Mouse (Mus musculus): ENCODE data around the gene Rab42. TPM values are rescaled to one million over a fixed set of nuclear protein-coding genes. Genes with fewer than 3 reads are reported as not detected.

The Rab42 gene
- 1.3 TPM in 2 replicates for polyA plus RNA-seq (2014; fragmentation: Nextera tagmentation; extraction: Ambion mirVana)

DNA sequence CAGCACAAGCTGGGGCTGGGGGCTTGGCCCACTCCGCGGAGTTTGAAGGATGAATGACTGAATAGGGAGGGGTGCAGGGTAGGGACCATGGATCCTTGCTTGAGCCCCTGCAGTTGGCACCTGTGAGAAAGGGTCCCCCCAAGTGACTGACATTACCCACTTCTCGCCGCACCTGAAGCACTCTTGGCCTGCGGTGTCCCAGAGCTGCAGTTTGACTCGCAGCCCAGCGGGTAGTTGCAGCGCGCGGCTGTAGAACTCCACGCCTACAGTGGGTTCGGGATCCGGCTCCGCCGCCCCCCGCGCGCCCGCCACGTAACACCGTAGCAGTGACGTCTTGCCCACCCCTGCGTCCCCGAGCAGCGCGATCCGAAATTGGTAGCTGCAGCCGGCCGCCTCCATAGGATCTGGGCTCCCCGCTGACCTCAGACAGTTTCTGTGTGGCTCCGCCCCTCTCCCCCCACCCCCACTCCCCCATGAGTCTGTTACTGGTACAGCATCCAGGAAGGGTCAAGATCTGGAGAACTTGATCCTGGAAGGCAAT, at the start of gene Rab42:
Gene Rab42, minus strand, starts transcription at position 447 of the 541 bp plus-strand sequence.
- 2% methylated on average over 31 of the region's 31 CpGs for WGBS
- no peak; the same call in 1 of the 2 replicates for ATAC-seq (ENCODE audit: low FRiP score, low TSS enrichment)

DNA sequence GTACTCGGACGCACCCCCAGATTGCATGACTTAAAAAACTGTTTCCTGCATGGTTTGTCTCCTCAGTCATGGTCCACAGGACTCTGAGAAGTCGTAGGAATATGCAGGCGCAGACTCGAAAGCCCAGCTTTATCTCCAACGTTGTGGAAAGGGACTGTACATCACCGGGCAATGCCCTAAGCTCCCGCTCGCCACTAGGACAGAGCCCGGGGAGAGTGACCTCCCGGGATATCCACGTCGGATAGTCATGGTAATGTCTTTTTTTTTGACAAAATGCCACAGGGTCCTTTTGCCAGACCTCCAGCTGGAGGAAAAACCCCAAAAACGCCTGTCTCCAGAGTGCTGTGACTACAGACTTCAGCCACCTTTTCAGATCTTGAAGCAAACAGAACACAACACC, 49.6 kb upstream of the Rab42 start:
- peak overlapping the region; percentile 73 for H3K4me3 ChIP-seq (replicated peaks; ENCODE audit: low read depth, low read length)
- H3K9ac ChIP-seq (replicated peaks; ENCODE audit: low read length): peak overlapping the region; percentile 79
- H3K9me3 ChIP-seq (ENCODE audit: control insufficient read depth, low read length): no peaks in the 10 kb centered on the region
- H3K36me3 ChIP-seq (ENCODE audit: control insufficient read depth, insufficient read depth, low read length): peaks cover 14% of the 10 kb centered on the region
- under 1% methylated on average over 14 of the region's 14 CpGs for WGBS
- peak overlapping the region; percentile 88 for H3K4me2 ChIP-seq (ENCODE audit: low read length)
- H3K27ac ChIP-seq (replicated peaks; ENCODE audit: low read depth, low read length): peak overlapping the region; percentile 91; the same call in 1 of the 2 replicates
- no peak for ATAC-seq (ENCODE audit: low FRiP score, low TSS enrichment)
- H3K4me1 ChIP-seq (ENCODE audit: control insufficient read depth, insufficient read depth, low read length): peaks cover 10% of the 10 kb centered on the region; the same call in 1 of the 2 replicates
- no peaks in the 10 kb centered on the region for H3K27me3 ChIP-seq (ENCODE audit: control insufficient read depth, insufficient read depth, low read length)
- DNase-seq: peak; percentile 21

More for the DNA sequence above, at the start of gene Rab42:
- Histone ChIP-seq H3K9me3 (ENCODE audit: control insufficient read depth, low read length) (no peaks in the 10 kb centered on the region), H3K4me2 (ENCODE audit: low read length) (peak within 1 kb of the TSS; percentile 61), H3K4me1 (ENCODE audit: control insufficient read depth, insufficient read depth, low read length) (0 out of 2 replicates have a peak, but pooled peaks cover 3% of the 10 kb centered on the region), H3K36me3 (ENCODE audit: control insufficient read depth, insufficient read depth, low read length) (no peaks in the 10 kb centered on the region), H3K27me3 (ENCODE audit: control insufficient read depth, insufficient read depth, low read length) (no peaks in the 10 kb centered on the region), H3K27ac (replicated peaks; ENCODE audit: low read depth, low read length) (no peak within 1 kb of the TSS; the same call in 1 of the 2 replicates), H3K9ac (replicated peaks; ENCODE audit: low read length) (peak within 1 kb of the TSS; percentile 49; the same call in 1 of the 2 replicates), H3K4me3 (replicated peaks; ENCODE audit: low read depth, low read length) (peak within 1 kb of the TSS; percentile 36)
- DNase-seq: peak; percentile 64

DNA sequence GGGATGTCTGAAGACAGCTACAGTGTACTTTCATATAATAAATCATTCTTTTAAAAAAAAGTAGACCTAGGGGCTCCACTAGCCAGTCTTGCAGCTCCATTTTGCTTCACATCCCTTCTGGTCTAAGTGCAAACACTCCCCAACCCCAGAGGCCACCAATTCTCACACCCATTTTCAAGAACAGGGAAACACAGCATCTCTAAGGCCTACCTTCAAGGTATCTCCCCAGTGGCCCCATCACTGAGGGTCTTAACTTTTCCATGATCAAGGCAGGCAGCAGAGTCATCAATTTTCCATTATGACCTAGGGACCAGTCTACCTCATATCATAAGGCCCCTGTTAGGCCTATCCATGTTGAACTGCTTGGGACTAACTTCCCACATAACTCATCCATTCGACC, 48.2 kb upstream of the Rab42 start:
- ATAC-seq (ENCODE audit: low FRiP score, low TSS enrichment) (no peak), DNase-seq (no peak)
- Histone ChIP-seq H3K4me2 (ENCODE audit: low read length) (no peak overlapping the region; the same call in 1 of the 2 replicates), H3K36me3 (ENCODE audit: control insufficient read depth, insufficient read depth, low read length) (0 out of 2 replicates have a peak, but pooled peaks cover 4% of the 10 kb centered on the region), H3K9ac (replicated peaks; ENCODE audit: low read length) (no peak overlapping the region), H3K4me3 (replicated peaks; ENCODE audit: low read depth, low read length) (no peak overlapping the region), H3K27me3 (ENCODE audit: control insufficient read depth, insufficient read depth, low read length) (no peaks in the 10 kb centered on the region), H3K4me1 (ENCODE audit: control insufficient read depth, insufficient read depth, low read length) (peaks cover 10% of the 10 kb centered on the region; the same call in 1 of the 2 replicates), H3K27ac (replicated peaks; ENCODE audit: low read depth, low read length) (no peak overlapping the region), H3K9me3 (ENCODE audit: control insufficient read depth, low read length) (no peaks in the 10 kb centered on the region)
- WGBS: 54% methylated on average over 1 of the region's 1 CpGs

DNA sequence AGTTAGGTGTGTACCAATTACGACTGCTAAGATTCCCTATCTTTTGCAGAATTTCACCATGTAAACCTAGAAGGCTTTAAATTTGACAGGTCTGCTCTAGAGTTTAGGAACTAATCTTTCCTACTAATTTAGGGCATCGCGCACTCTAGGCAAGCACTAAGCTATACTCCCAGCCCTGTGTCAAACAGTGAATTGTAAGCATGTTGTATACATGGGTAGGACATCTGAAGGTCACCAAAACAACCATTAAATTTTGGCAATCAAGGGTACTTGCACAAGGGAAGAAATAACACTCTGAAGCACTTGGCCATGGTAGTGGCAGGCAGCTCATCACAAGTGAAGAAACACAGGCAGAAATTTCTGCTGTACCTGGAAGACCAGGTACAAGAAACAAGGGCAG, 47.7 kb upstream of the Rab42 start:
- 68% methylated on average over 3 of the region's 3 CpGs for WGBS

GRCm38 (mm10) chr4:132350123-132350740, 47.0 kb upstream of the Rab42 start:
- Histone ChIP-seq H3K9ac (replicated peaks; ENCODE audit: low read length) (no peak overlapping the region), H3K27me3 (ENCODE audit: control insufficient read depth, insufficient read depth, low read length) (no peaks in the 10 kb centered on the region), H3K4me1 (ENCODE audit: control insufficient read depth, insufficient read depth, low read length) (peaks cover 10% of the 10 kb centered on the region; the same call in 1 of the 2 replicates), H3K4me3 (replicated peaks; ENCODE audit: low read depth, low read length) (no peak overlapping the region), H3K9me3 (ENCODE audit: control insufficient read depth, low read length) (no peaks in the 10 kb centered on the region), H3K36me3 (ENCODE audit: control insufficient read depth, insufficient read depth, low read length) (no peaks in the 10 kb centered on the region), H3K27ac (replicated peaks; ENCODE audit: low read depth, low read length) (no peak overlapping the region), H3K4me2 (ENCODE audit: low read length) (no peak overlapping the region)
- no peak for DNase-seq
- no peak for ATAC-seq (ENCODE audit: low FRiP score, low TSS enrichment)
- WGBS: 39% methylated on average over 2 of the region's 2 CpGs

More for the DNA sequence above, 47.7 kb upstream of the Rab42 start:
- no peak overlapping the region for H3K9ac ChIP-seq (replicated peaks; ENCODE audit: low read length)
- H3K4me1 ChIP-seq (ENCODE audit: control insufficient read depth, insufficient read depth, low read length): peaks cover 10% of the 10 kb centered on the region; the same call in 1 of the 2 replicates
- DNase-seq (no peak), ATAC-seq (ENCODE audit: low FRiP score, low TSS enrichment) (no peak)
- H3K27ac ChIP-seq (replicated peaks; ENCODE audit: low read depth, low read length): no peak overlapping the region
- H3K27me3 ChIP-seq (ENCODE audit: control insufficient read depth, insufficient read depth, low read length): no peaks in the 10 kb centered on the region
- H3K4me3 ChIP-seq (replicated peaks; ENCODE audit: low read depth, low read length): no peak overlapping the region
- no peak overlapping the region for H3K4me2 ChIP-seq (ENCODE audit: low read length)
- H3K9me3 ChIP-seq (ENCODE audit: control insufficient read depth, low read length): no peaks in the 10 kb centered on the region
- no peaks in the 10 kb centered on the region for H3K36me3 ChIP-seq (ENCODE audit: control insufficient read depth, insufficient read depth, low read length)

DNA sequence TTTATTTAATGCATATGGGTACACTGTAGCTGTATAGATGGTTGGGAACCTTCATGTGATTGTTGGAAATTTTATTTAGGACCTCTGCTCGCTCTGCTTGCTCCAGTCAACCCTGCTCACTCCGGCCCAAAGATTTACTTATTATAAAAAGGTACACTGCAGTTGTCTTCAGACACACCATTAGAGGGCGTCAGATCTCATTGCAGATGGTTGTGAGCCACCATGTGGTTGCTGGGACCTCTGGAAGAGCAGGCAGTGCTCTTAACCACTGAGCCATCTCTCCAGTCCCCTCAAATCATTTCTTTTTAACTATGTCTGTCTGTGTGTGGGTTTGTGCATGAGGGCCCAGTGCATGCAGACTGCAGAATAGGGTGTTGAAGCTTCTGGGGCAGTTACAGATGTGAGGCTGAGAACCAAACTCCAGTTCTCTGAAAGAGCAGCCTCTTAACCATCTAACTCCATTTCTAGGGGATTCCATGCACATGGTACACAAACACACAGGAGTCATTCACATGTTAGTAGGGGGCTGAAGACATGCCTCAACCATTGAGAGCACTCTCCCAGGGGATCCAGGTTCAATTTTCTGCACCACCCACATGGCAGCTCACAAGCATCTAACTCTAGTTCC, 46.4 kb upstream of the Rab42 start:
- WGBS: 58% methylated on average over 3 of the region's 3 CpGs
- no peak overlapping the region for H3K27ac ChIP-seq (replicated peaks; ENCODE audit: low read depth, low read length)
- peaks cover 13% of the 10 kb centered on the region for H3K4me1 ChIP-seq (ENCODE audit: control insufficient read depth, insufficient read depth, low read length)
- no peaks in the 10 kb centered on the region for H3K27me3 ChIP-seq (ENCODE audit: control insufficient read depth, insufficient read depth, low read length)
- no peak overlapping the region for H3K4me2 ChIP-seq (ENCODE audit: low read length)
- no peak overlapping the region for H3K9ac ChIP-seq (replicated peaks; ENCODE audit: low read length)
- DNase-seq (no peak), ATAC-seq (ENCODE audit: low FRiP score, low TSS enrichment) (no peak)
- H3K9me3 ChIP-seq (ENCODE audit: control insufficient read depth, low read length): no peaks in the 10 kb centered on the region
- H3K36me3 ChIP-seq (ENCODE audit: control insufficient read depth, insufficient read depth, low read length): no peaks in the 10 kb centered on the region
- H3K4me3 ChIP-seq (replicated peaks; ENCODE audit: low read depth, low read length): no peak overlapping the region

- no peak overlapping the region for H3K4me3 ChIP-seq (replicated peaks; ENCODE audit: low read depth, low read length)
- H3K4me2 ChIP-seq (ENCODE audit: low read length): no peak overlapping the region
- H3K9me3 ChIP-seq (ENCODE audit: control insufficient read depth, low read length): no peaks in the 10 kb centered on the region
- H3K27me3 ChIP-seq (ENCODE audit: control insufficient read depth, insufficient read depth, low read length): no peaks in the 10 kb centered on the region
- no peak overlapping the region for H3K9ac ChIP-seq (replicated peaks; ENCODE audit: low read length)
- ATAC-seq (ENCODE audit: low FRiP score, low TSS enrichment): no peak
- WGBS: 68% methylated on average over 3 of the region's 3 CpGs
- DNase-seq: no peak
- H3K4me1 ChIP-seq (ENCODE audit: control insufficient read depth, insufficient read depth, low read length): peaks cover 16% of the 10 kb centered on the region
- no peak overlapping the region for H3K27ac ChIP-seq (replicated peaks; ENCODE audit: low read depth, low read length)
- H3K36me3 ChIP-seq (ENCODE audit: control insufficient read depth, insufficient read depth, low read length): no peaks in the 10 kb centered on the region
These were observed 43.5 kb upstream of the Rab42 start for GRCm38 (mm10) chr4:132346661-132347060.

DNA sequence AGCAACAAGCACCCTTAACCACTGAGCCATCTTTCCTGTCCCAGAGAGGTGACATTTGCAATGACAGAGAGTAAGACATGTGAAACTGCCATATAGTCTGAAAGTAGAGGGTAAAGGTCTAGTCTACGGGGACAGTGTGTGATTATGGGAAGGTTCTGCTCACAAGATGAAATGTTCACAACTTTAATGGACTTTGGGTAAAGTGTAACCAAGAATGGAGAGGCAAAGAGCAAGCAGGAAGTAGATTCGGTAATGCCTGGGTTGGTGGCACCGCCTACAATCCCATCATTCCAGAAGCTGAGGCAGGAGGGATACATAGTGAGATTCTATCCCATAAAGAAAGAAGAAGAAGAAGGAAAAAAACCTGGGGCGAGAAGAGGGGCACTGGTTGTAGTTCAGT, 43.1 kb upstream of the Rab42 start:
- WGBS: 84% methylated on average over 4 of the region's 4 CpGs
- Histone ChIP-seq H3K9me3 (ENCODE audit: control insufficient read depth, low read length) (no peaks in the 10 kb centered on the region), H3K9ac (replicated peaks; ENCODE audit: low read length) (no peak overlapping the region), H3K4me2 (ENCODE audit: low read length) (no peak overlapping the region), H3K4me3 (replicated peaks; ENCODE audit: low read depth, low read length) (no peak overlapping the region), H3K36me3 (ENCODE audit: control insufficient read depth, insufficient read depth, low read length) (no peaks in the 10 kb centered on the region), H3K27me3 (ENCODE audit: control insufficient read depth, insufficient read depth, low read length) (no peaks in the 10 kb centered on the region), H3K4me1 (ENCODE audit: control insufficient read depth, insufficient read depth, low read length) (peaks cover 15% of the 10 kb centered on the region), H3K27ac (replicated peaks; ENCODE audit: low read depth, low read length) (no peak overlapping the region)
- no peak for DNase-seq
- ATAC-seq (ENCODE audit: low FRiP score, low TSS enrichment): no peak
